Mouse (Mus musculus): ENCODE data around the gene Epha5.
A peak's percentile ranks its signal among the peaks of the same experiment; 100 is the strongest.

Epha5 gene

DNA sequence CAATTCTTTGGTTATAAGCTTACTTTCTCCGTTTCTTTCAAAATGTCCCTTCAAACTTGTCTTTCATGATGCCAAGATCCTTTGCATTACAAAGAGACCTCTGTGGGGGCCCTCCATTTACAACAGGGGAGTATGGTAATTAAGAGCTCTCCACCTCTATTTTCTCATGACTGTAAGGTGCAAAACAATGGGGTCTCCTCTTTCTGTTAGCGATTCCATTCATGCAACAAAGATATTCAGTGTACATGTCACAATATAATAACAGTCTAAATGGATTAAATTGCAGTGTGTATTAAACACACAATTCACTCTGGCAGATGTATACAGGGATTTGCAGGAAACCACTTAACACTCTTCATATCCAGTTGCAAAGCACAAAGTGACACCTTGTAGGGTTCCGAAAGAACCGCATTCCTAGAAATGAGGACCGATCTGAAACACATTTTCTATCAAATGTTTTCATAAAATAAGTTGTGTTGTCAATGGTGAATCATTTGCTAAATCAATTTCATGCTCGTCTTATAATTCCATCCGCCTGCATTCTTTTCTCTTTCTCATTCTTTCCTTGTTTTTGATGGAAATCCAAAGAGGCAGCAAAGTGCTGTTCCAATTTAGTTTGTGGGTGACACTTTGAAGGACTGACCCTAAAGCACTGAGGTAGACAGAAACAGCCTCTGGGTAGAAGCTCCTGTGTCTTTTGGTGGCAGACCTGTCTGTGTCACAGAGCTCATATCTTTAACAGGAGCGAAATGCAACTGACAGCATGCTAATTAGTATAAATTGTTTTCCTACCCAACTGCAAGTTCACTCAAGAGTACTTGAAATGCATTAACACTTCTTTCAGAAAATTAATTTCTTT lies 118.1 kb downstream of the Epha5 start:
- DNase-seq: no peak

- no peak for DNase-seq
Measured at GRCm38 (mm10) chr5:84289429-84289977, 127.7 kb downstream of the Epha5 start.

GRCm38 (mm10) chr5:84281290-84282017 lies 135.7 kb downstream of the Epha5 start:
- DNase-seq: no peak

DNA sequence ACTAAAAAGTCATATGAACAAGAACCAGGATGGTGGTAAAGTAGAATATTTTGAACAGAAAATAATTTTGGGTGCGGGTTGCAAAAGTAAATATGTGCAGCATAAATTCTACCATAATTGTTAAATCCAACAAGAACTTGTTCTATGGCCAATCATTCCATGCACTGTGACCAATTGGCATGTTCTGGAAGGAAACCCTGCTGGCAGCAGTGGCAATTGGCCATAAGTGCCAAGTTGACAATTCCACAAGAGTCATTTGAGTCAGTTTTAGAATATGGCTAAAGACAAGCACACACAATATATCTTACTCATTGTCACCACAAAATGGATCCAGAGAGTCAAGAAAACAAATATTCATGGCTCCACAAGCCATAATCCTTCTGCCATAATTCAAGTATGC lies 140.2 kb downstream of the Epha5 start:
- DNase-seq: no peak

DNA sequence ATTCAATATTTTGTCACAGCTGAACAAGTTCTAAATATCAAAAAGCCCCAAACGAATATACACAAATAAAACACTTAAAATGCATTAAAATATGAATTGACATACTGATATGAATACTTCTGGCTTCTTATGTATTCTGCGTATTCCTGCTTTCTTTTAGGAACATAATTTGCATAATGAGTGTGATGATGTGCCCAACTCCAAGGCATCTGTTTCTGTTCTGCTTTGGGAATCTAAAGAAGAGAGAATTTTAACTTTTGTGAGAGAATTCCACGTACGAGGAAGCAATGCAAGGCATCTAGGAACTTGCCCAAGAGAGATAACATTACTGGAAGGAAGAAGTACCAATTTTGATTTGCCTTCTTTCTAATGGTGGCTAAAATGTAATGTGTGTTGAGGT lies 151.8 kb downstream of the Epha5 start:
- DNase-seq: no peak

- DNase-seq: no peak
Measured at GRCm38 (mm10) chr5:84263999-84264398, 153.2 kb downstream of the Epha5 start.

- no peak for DNase-seq
Measured at GRCm38 (mm10) chr5:84229971-84230370, 187.2 kb downstream of the Epha5 start.

DNA sequence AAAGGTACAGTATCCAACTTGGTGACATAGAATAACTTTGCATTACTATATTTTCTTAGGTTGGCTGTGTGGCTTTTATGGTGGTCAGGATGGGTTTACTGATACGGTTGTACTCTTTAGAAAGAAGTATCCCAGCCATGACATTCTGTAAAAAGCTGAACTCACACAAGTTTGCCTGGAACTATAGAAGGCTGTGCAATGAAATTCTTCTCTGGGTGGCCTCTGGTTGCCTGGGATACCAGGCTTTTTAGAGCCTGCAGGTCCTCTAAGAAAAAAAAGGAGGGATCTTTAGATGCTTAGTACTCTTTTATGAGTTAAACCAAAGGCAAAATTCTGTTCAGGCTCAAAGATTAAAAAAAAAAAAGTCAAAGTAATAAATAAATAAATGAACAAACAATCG lies 208.6 kb downstream of the Epha5 start:
- no peak for DNase-seq

DNA sequence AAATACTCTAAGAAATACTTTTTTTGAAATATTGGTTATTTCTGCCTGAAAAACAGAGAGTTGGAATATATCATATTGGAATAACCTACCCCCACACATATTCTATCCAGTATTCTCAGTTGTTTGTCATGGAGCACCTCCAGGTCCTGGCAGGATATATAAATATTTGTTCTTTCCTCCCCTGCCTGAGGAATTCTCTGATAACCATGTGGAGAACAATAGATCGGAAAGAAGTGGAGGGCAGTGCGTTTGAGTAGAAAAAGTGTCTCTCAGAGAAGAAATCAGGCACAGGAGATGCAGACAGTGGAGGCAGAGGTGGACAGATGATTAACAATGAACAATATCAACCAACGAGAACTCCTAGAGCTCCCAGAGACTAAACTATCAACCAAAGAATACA lies 223.8 kb downstream of the Epha5 start:
- no peak for DNase-seq

DNA sequence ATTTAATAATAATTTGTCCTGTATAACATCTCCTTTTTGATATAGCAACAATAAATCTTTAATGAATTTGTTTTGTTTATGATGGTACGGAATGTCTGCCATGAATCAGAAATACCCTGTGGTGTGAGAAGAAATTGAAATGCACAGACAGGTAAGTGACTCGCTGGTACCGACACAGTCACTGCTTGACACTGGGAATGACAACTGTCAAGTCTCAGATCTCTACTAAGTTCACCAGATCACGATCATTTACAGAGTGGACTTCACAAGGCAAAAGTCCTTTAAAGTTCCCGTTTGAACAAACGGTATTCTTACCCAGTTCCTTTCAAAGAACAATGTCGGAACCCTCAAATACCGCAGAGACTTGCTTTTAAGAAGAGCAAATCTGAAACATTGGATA lies 233.0 kb downstream of the Epha5 start:
- no peak for DNase-seq

DNA sequence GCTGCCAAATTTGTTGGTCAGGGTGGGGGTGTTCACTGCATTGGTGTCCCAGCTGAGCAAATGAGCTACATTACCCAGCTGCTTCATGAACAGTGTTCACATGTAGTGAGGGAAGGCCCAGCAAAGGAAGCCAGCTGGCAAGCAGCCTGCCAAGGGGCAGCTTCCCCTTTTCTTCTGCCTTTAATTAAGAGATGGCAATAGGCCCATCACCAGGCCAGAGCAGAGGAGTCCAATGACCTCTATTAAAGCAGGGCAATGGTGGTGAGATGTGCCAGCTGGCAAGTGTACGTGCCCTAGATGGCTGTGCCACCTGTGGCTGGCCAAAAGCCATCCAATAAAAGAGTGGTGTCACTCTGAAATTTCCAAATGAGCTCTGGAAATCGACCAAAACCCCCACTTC lies 264.1 kb downstream of the Epha5 start:
- peak; percentile 35 for DNase-seq

DNA sequence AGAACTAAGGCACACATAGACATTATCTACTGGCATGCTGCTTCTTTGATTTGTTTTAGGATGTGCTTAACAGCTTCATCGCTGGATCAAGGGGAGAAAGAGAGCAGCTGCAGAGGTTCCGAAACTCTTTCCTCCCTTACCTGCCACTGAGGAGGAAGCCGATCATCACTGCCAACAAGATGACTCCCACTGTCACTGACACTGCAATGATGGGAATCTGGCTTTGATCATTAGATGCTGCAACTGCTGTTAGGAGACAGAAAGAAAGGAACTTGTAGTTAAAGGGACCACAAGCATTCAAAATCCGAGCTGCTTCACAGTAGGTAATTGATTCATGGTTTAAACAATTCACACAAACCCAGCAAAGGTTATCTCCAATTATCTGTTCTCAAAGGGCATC lies 275.0 kb downstream of the Epha5 start:
- no peak for DNase-seq

GRCm38 (mm10) chr5:84095947-84096346 lies 321.2 kb downstream of the Epha5 start:
- no peak for DNase-seq

- no peak for DNase-seq
Measured at GRCm38 (mm10) chr5:84081321-84081720, 335.9 kb downstream of the Epha5 start.

GRCm38 (mm10) chr5:84070976-84071375 lies 346.2 kb downstream of the Epha5 start:
- DNase-seq: no peak

GRCm38 (mm10) chr5:84053880-84054279 lies 363.3 kb downstream of the Epha5 start:
- DNase-seq: no peak

- no peak for DNase-seq
Measured at GRCm38 (mm10) chr5:84037250-84037963, 379.8 kb downstream of the Epha5 start.
